Mouse (Mus musculus) spleen, embryonic (tissue): ENCODE results near the gene Dstn.

Source experiments
- CTCF ChIA-PET: fragments of 350-600 bp; sonication (Branson Sonifier 250); formaldehyde crosslinking; loops from one replicate; lab custom pipeline; 2022; lab: Charles Lee

Dstn gene

GRCm38 (mm10) chr2:143915600-143916135, 548 bp downstream of the Dstn start:
- CTCF ChIA-PET: interaction anchor here (0.6 kb wide), 1 partner anchor 299 kb away, joined by 5 read pairs; no protein-coding TSS in a partner anchor

GRCm38 (mm10) chr2:143916229-143916628, 1.1 kb downstream of the Dstn start:
- CTCF ChIA-PET: no interaction called here

- CTCF ChIA-PET: no interaction called here
Observed at GRCm38 (mm10) chr2:143917622-143918021, 2.5 kb downstream of the Dstn start.

- CTCF ChIA-PET: no interaction called here
Observed at GRCm38 (mm10) chr2:143918831-143919502, 3.8 kb downstream of the Dstn start.

DNA sequence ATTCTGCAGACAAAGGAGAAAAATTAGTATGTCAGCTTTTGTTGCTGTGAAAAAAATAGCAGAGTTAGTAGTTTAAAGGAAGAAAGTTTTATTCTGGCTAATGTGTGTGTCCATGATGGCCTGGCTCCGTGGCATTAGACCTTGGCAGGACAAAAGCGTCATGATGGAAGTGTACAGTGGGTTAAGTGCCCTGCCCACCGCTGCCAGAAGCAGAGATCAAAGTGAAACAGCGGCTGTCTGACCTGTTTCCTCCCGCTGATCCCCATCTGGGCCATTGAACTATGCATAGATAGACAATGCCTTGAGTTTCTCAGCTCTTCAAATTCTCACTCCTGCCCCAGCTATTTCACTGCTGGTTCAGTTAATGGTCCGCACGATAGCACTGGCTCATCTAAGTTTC, 9.0 kb downstream of the Dstn start:
- CTCF ChIA-PET: no interaction called here

DNA sequence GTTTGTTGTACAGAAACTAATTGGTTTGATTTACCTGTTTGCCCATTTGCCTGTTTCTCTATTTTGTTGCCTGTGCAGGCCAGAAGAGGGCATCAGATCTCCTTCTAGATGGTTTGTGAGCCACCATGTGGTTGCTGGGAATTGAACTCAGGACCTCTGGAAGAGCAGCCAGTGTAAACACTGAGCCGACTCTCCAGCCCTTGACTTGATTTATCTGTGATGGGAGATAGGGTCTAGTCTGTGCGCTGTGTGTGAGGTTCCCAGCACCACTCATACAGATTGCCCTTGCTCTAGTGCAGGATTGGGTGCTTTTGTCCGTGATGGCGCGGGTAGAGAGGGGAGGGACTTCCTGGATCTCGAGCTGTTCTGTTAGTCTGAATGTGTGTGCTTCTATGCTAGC, 10.7 kb downstream of the Dstn start:
- CTCF ChIA-PET: no interaction called here

DNA sequence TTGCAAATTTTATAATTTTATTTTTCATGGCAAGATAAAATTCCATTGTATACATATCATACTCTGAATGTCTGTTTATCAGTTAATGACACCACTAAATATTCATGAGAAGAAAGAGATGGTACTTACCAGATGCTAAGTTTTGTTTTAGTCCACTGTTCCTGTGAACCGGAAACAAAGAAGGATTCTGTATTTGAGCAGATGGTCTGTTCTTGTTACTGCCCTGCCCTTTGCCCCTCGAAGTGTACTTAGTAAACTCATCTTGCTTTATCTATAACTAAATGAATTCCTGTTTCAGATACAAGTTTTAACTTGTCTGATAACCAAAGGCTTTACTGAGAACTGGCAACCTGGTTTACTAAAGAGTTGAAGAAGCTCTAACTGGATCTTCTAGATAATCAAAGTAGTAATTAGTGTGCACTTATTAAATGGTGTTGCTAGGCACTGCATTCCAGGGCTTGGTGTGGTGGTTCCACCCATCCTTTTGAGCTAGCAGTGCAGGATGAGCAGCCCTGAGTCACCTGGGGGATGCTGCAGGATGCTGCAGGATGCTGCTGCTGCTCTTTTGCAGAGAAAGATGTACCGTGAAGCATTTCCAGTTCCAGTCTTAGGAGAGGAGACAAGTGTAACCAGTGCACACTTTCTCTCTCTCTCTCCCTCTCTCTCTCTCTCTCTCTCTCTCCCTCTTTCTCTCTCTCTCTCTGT, 14.6 kb downstream of the Dstn start:
- CTCF ChIA-PET: no interaction called here

DNA sequence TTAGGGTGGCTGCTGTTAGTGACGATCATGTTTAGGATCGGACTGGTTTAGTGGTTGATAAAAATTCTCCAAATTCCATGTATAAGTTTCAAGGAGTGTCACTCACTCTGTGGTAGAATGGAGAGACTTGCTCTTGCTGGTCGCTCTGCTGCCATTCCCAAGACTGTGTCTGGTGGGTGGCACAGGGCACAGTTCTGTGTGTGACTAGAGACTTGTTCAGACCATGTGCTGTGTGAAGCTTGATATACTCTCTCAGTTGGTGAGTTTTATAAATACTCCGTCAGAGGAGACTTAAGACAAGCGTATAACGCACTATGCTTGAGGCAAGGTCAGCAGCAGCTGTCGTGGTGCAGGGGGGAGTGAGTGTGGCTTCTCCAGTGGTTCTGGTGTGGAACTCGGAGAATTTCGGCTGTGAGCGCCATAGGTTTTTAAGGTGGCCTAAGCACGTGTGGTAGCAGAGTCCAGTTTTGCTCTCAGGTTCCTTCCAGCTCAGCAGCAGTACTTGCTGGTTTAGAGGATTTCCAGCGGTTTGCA, 17.3 kb downstream of the Dstn start:
- CTCF ChIA-PET: no interaction called here

DNA sequence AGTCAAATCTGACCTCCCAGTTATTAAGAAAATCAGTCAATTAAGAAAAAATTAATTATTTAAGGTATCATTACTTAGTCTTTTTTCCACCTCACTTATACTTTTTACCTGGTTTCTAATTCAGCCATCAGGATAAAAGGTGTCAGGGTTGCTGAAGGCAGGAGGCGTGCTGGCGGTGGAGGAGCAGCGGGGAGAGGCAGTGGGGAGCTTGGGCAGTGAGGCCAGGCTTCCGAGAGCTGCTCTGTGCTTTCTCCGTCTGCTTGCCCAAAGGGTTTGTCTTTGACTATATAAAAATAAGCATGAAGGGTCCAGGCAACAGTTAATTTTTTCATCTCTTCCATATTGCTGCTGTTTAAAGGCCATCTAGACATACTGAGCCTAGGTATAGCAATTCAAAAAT, 18.4 kb downstream of the Dstn start:
- CTCF ChIA-PET: no interaction called here

DNA sequence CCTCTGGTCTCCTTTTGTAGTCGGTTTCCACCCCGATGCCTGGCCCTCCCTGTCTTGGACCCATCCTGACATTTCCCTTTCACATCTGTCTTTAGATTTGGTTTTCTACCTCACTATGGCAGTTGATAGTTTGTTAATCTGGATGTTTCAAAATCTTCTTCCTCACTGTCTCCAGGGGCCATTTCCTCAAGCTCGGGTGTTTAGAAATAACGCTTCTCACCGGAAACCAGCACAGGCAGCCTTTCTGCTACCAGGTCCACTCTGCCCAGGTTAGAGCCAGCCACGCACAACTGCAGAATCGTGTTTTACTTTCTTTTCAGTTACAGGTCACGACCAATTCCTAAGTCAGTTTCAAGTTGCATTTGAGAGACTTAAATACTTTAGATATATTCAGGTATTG, 19.3 kb downstream of the Dstn start:
- CTCF ChIA-PET: no interaction called here

DNA sequence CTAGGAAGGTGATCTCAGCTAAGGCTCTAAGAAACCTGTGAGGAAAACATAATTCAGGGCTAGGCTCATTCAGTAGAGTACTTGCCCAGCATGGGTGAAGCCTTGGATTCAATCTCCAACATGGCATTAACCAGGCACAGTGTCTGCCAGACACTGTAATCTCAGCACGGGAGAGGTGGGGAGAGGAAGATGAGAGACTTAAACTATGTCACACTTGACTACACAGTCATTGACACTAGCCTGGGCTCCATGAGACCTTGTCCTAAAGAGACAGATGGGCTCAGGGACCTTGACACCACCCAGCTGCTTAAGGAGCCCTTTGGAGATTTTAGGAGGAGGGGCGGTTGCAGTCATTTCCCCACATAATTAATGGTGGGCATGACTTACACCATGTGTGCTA, 22.7 kb downstream of the Dstn start:
- CTCF ChIA-PET: interaction anchor here (0.6 kb wide), 1 partner anchor 188 kb away, joined by 6 read pairs; no protein-coding TSS in a partner anchor

GRCm38 (mm10) chr2:143940406-143940805, 25.3 kb downstream of the Dstn start:
- CTCF ChIA-PET: no interaction called here

- CTCF ChIA-PET: interaction anchor here (0.9 kb wide), 1 partner anchor 13 kb away, joined by 3 read pairs; no protein-coding TSS in a partner anchor
Observed at GRCm38 (mm10) chr2:143944796-143945195, 29.7 kb downstream of the Dstn start.

GRCm38 (mm10) chr2:143945466-143946075, 30.5 kb downstream of the Dstn start:
- CTCF ChIA-PET: interaction anchor here (0.9 kb wide), 1 partner anchor 12 kb away, joined by 3 read pairs; no protein-coding TSS in a partner anchor

- CTCF ChIA-PET: no interaction called here
Observed at GRCm38 (mm10) chr2:143946399-143946798, 31.3 kb downstream of the Dstn start.

GRCm38 (mm10) chr2:143947981-143948380, 32.9 kb downstream of the Dstn start:
- CTCF ChIA-PET: no interaction called here

DNA sequence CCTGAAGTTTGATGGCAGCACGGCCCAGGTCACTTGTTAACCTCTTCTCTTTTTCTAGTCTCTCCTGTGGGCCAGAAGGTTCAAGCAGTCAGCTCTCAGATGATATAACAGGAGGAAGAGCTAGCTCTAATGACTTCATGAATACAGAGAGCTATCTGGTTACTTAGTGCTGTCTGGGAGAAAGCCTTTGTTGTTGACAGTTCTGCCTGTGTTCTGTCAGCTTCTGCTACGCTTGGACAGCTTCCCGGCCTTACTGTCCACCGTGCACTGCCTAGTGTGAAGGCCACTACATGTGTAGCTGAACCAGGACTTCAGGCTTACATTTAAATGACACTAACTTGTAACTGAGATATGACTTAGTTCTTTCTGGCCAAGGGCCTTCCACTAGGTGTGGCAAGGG, 33.3 kb downstream of the Dstn start:
- CTCF ChIA-PET: no interaction called here

DNA sequence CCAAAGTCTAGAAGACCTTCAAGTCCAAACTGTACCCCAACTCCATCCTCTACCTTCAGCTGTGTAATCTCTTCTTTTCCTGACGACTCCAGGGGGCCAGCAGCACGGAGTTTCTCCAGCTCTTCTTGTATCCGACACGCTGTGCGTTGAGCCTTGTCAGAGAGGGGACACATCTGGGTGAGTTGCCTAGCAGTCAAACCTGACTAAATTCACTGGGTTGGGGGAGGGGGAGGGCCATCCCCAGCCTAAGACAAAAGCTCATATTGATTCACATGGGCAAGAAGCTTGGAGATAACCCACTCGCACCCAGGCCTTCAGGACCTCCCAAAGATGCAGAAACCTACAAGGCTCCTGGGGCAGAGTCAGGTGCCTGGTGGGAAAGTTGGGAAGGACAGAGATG, 34.1 kb downstream of the Dstn start:
- CTCF ChIA-PET: no interaction called here

DNA sequence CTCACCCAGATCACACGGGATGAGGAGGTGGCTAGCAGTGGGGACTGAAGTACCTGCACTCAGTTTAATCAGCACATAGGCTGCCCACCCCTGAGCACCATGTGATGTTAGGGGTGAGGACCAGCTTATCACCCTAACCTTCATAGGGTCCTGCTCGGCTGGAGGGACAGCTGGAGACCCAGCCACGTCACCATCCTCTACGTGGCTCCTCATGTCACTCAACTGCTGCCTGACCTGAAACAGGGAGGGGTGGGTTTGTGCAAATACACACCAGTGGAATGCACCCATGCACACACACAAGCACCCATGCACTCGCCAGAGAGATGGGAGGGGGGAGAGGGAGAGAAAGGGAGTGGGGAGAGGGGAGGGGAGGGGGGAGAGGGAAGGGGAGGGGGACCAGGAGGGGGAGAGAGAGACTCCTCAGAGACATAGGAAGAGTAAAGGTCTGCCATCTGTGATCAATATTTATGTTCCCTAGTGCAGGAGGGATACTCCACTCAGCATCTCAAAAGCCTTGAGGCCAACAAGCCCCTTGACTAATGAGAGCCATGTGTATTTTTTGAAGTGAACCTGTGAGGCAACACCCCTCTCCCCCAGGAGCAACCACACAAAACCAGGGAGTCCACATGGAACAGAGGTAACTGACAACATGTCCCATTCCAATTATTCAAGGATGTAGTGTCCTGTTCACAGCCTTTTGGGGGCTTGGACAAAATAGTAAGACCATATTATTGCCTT, 35.3 kb downstream of the Dstn start:
- CTCF ChIA-PET: no interaction called here

- CTCF ChIA-PET: interaction anchor here (0.7 kb wide), 1 partner anchor 15 kb away, joined by 6 read pairs; no protein-coding TSS in a partner anchor
Observed at GRCm38 (mm10) chr2:143951028-143951420, 35.9 kb downstream of the Dstn start.
